Mouse (Mus musculus) MEL (cell line): Measurements from ENCODE around the gene Morn1. TPM values are rescaled to one million over a fixed set of nuclear protein-coding genes. Genes with fewer than 3 reads are reported as not detected.

Source experiments
- DNase-seq: peaks from one replicate; pipeline ENCODE4 v3.0.0; 2011; ENCODE audit warnings: low read depth, low spot score
- H3K27ac ChIP-seq: 2 replicates; pipeline ENCODE4 v1.5.1; 2012; ENCODE audit warnings: low read depth, mild to moderate bottlenecking, control low read depth, low read length, moderate library complexity; ENCODE audit not compliant: control insufficient read depth
- H3K27me3 ChIP-seq, 2 experiments: fragments of 150-350 bp in 1 of 2; sonication (generic) in 1 of 2; 2 replicates each; pipeline ENCODE4 v1.6.1; 2012; ENCODE audit warnings: low read length in 2 of 2, mild to moderate bottlenecking in 2 of 2, improper control_type of control experiment in 1 of 2, moderate library complexity in 1 of 2; ENCODE audit not compliant: insufficient read depth in 2 of 2, control insufficient read depth in 1 of 2
- H3K36me3 ChIP-seq, 2 experiments: 2 replicates each; pipeline ENCODE4 v1.6.1; 2012 to 2014; ENCODE audit warnings: low read length in 2 of 2, improper control_type of control experiment in 1 of 2, inconsistent platforms in 1 of 2, mild to moderate bottlenecking in 1 of 2; ENCODE audit not compliant: insufficient read depth in 2 of 2, control insufficient read depth in 1 of 2
- H3K4me1 ChIP-seq, 2 experiments: fragments of 150-350 bp in 1 of 2; sonication (generic) in 1 of 2; 2 replicates each; pipeline ENCODE4 v1.6.1; 2012; ENCODE audit warnings: low read length in 2 of 2, improper control_type of control experiment in 1 of 2, mild to moderate bottlenecking in 1 of 2; ENCODE audit not compliant: insufficient read depth in 2 of 2, control insufficient read depth in 1 of 2
- H3K4me3 ChIP-seq, 2 experiments: fragments of 150-350 bp in 1 of 2; sonication (generic) in 1 of 2; 2 replicates each; pipeline ENCODE4 v1.5.1; 2012; ENCODE audit warnings: low read depth in 2 of 2, low read length in 2 of 2, mild to moderate bottlenecking in 2 of 2, moderate library complexity in 2 of 2, control low read depth in 1 of 2, improper control_type of control experiment in 1 of 2; ENCODE audit not compliant: control insufficient read depth in 1 of 2, insufficient read depth in 1 of 2
- H3K79me2 ChIP-seq: 2 replicates; pipeline ENCODE4 v1.6.1; 2012; ENCODE audit warnings: mild to moderate bottlenecking, low read length, moderate library complexity; ENCODE audit not compliant: control insufficient read depth, poor library complexity, insufficient read depth
- H3K9ac ChIP-seq: 2 replicates; pipeline ENCODE4 v1.6.1; 2012; ENCODE audit warnings: low read depth, mild to moderate bottlenecking, control low read depth, low read length, moderate library complexity; ENCODE audit not compliant: control insufficient read depth, poor library complexity, severe bottlenecking
- H3K9me3 ChIP-seq: fragments of 150-350 bp; sonication (generic); replicated peaks from 2 replicates; pipeline ENCODE4 v1.6.1; 2012; ENCODE audit warnings: mild to moderate bottlenecking, low read length, improper control_type of control experiment, moderate library complexity; ENCODE audit not compliant: insufficient read depth
- BHLHE40 ChIP-seq: IDR thresholded peaks from 2 replicates; pipeline ENCODE4 v1.6.1; 2012; ENCODE audit warnings: low read depth, mild to moderate bottlenecking, inconsistent platforms, low read length, improper control_type of control experiment, borderline replicate concordance
- CHD1 ChIP-seq: IDR thresholded peaks from 2 replicates; pipeline ENCODE4 v1.6.1; 2012; ENCODE audit warnings: low read depth, mild to moderate bottlenecking, inconsistent platforms, low read length, improper control_type of control experiment
- CHD2 ChIP-seq: IDR thresholded peaks from 2 replicates; pipeline ENCODE4 v1.6.1; 2011; ENCODE audit warnings: low read length, improper control_type of control experiment
- CTCF ChIP-seq, 3 experiments: IDR thresholded peaks in 2 of 3; conservative IDR thresholded peaks in 1 of 3; 2 replicates each; pipeline ENCODE4 v1.5.1; 2011 to 2012; ENCODE audit warnings: low read length in 3 of 3, low read depth in 2 of 3, mild to moderate bottlenecking in 2 of 3, improper control_type of control experiment in 1 of 3, inconsistent platforms in 1 of 3, mixed read lengths in 1 of 3, moderate library complexity in 1 of 3; ENCODE audit not compliant: control insufficient read depth in 1 of 3, insufficient read depth in 1 of 3, poor library complexity in 1 of 3, severe bottlenecking in 1 of 3
- ELF1 ChIP-seq: IDR thresholded peaks from 2 replicates; pipeline ENCODE4 v1.6.1; 2014; ENCODE audit warnings: low read depth, mild to moderate bottlenecking, inconsistent platforms, low read length, improper control_type of control experiment, moderate library complexity
- EP300 ChIP-seq, 2 experiments: IDR thresholded peaks; 2 replicates each; pipeline ENCODE4 v1.6.1; 2011; ENCODE audit warnings: improper control_type of control experiment in 2 of 2, low read length in 2 of 2, low read depth in 1 of 2, mild to moderate bottlenecking in 1 of 2
- GABPA ChIP-seq: IDR thresholded peaks from 2 replicates; pipeline ENCODE4 v1.6.1; 2012; ENCODE audit warnings: low read depth, mild to moderate bottlenecking, inconsistent platforms, low read length, improper control_type of control experiment, moderate library complexity
- GATA1 ChIP-seq: IDR thresholded peaks from 2 replicates; pipeline ENCODE4 v1.6.1; 2011; ENCODE audit warnings: low read depth, low read length, improper control_type of control experiment
- HCFC1 ChIP-seq: IDR thresholded peaks from 2 replicates; pipeline ENCODE4 v1.6.1; 2012; ENCODE audit warnings: low read depth, mild to moderate bottlenecking, inconsistent platforms, low read length, improper control_type of control experiment, moderate library complexity
- KAT2A ChIP-seq: conservative IDR thresholded peaks from 2 replicates; pipeline ENCODE4 v1.6.1; 2012; ENCODE audit warnings: low read depth, low read length, improper control_type of control experiment, inconsistent platforms
- MAZ ChIP-seq: IDR thresholded peaks from 2 replicates; pipeline ENCODE4 v1.6.1; 2012; ENCODE audit warnings: low read depth, mild to moderate bottlenecking, inconsistent platforms, low read length, improper control_type of control experiment
- MEF2A ChIP-seq: IDR thresholded peaks from 2 replicates; pipeline ENCODE4 v1.6.1; 2014; ENCODE audit warnings: low read depth, mild to moderate bottlenecking, inconsistent platforms, low read length, improper control_type of control experiment; ENCODE audit not compliant: poor library complexity, insufficient replicate concordance, severe bottlenecking; ENCODE audit errors: extremely low read depth
- MXI1 ChIP-seq: IDR thresholded peaks from 2 replicates; pipeline ENCODE4 v1.6.1; 2011; ENCODE audit warnings: mild to moderate bottlenecking, low read depth, low read length, improper control_type of control experiment
- MYC ChIP-seq: IDR thresholded peaks from 2 replicates; pipeline ENCODE4 v1.6.1; 2011; ENCODE audit warnings: low read depth, mild to moderate bottlenecking, low read length, improper control_type of control experiment, moderate library complexity
- POLR2AphosphoS2 ChIP-seq: IDR thresholded peaks from 2 replicates; pipeline ENCODE4 v1.6.1; 2011; ENCODE audit warnings: low read length, improper control_type of control experiment
- RAD21 ChIP-seq: IDR thresholded peaks from 2 replicates; pipeline ENCODE4 v1.6.1; 2011; ENCODE audit warnings: mild to moderate bottlenecking, low read depth, low read length, improper control_type of control experiment
- SIN3A ChIP-seq: IDR thresholded peaks from 2 replicates; pipeline ENCODE4 v1.6.1; 2012; ENCODE audit warnings: low read length, improper control_type of control experiment, inconsistent platforms
- TAL1 ChIP-seq: IDR thresholded peaks from 2 replicates; pipeline ENCODE4 v1.6.1; 2012; ENCODE audit warnings: mild to moderate bottlenecking, inconsistent platforms, low read length, moderate library complexity, mixed read lengths
- TBP ChIP-seq: IDR thresholded peaks from 2 replicates; pipeline ENCODE4 v1.8.0; 2011; ENCODE audit warnings: low read depth, low read length, improper control_type of control experiment
- ZNF384 ChIP-seq: IDR thresholded peaks from 2 replicates; pipeline ENCODE4 v1.6.1; 2012; ENCODE audit warnings: low read depth, mild to moderate bottlenecking, inconsistent platforms, low read length, improper control_type of control experiment
- polyA plus RNA-seq, 2 experiments: library from polyadenylated mRNA; stranded (reverse) in 1 of 2; unstranded in 1 of 2; fragments of >175 nt in 1 of 2; fragments of >200 nt in 1 of 2; gene quantifications; 2 replicates each; pipeline versions ENCODE4 v1.2.1 to v1.2.4; 2012; ENCODE audit warnings: low replicate concordance in 2 of 2, low read depth in 1 of 2; ENCODE audit not compliant: insufficient read length in 2 of 2, insufficient read depth in 1 of 2, missing spikeins in 1 of 2
- total RNA-seq: library from RNA; depleted of rRNA; stranded (reverse); fragments of 300-350 nt; gene quantifications from 2 replicates; pipeline ENCODE4 v1.2.3, GENCODE M21; 2012

Gene Morn1
- total and polyA plus RNA-seq, 3 experiments, result 4.1 to 4.4 TPM; not detected in 1

GRCm38 (mm10) chr4:155134686-155135172 is 48.4 kb downstream of the Morn1 start:
- H3K79me2 ChIP-seq, result no peaks in the 10 kb centered on the region
- no peak for DNase-seq
- no peaks in the 10 kb centered on the region for H3K36me3 ChIP-seq
- no peaks in the 10 kb centered on the region for H3K4me1 ChIP-seq
- TF ChIP-seq GATA1, result no peak
- TF ChIP-seq SIN3A, result no peak
- TF ChIP-seq CTCF (IDR thresholded peaks at IDR 0.05 in 2 of 3, conservative IDR thresholded peaks at IDR 0.05 in 1 of 3; ENCODE audit: control insufficient read depth in 1 of 3, insufficient read depth in 1 of 3, low read depth in 2 of 3, low read length in 3 of 3, poor library complexity in 1 of 3, severe bottlenecking in 1 of 3), result no peak
- TF ChIP-seq CHD2, result no peak
- TF ChIP-seq RAD21, result no peak
- no peak for TF ChIP-seq ZNF384
- no peak for TF ChIP-seq HCFC1
- TF ChIP-seq MYC, result no peak
- TF ChIP-seq KAT2A, result no peak
- no peak for TF ChIP-seq TBP
- no peak for TF ChIP-seq POLR2AphosphoS2
- TF ChIP-seq TAL1, result no peak
- TF ChIP-seq CHD1, result no peak
- TF ChIP-seq MEF2A, result no peak
- no peak for TF ChIP-seq GABPA
- no peak for TF ChIP-seq BHLHE40
- no peak overlapping the region for H3K9ac ChIP-seq
- no peaks in the 10 kb centered on the region for H3K9me3 ChIP-seq
- no peak overlapping the region for H3K27ac ChIP-seq
- H3K27me3 ChIP-seq, result no peaks in the 10 kb centered on the region
- no peak overlapping the region for H3K4me3 ChIP-seq

GRCm38 (mm10) chr4:155135909-155136585 is 49.7 kb downstream of the Morn1 start:
- no peaks in the 10 kb centered on the region for H3K9me3 ChIP-seq
- no peaks in the 10 kb centered on the region for H3K27me3 ChIP-seq
- no peaks in the 10 kb centered on the region for H3K79me2 ChIP-seq
- no peaks in the 10 kb centered on the region for H3K4me1 ChIP-seq
- no peak for TF ChIP-seq MEF2A
- no peak for TF ChIP-seq EP300 (IDR thresholded peaks at IDR 0.05; ENCODE audit: low read depth in 1 of 2, low read length in 2 of 2)
- TF ChIP-seq MAZ, result no peak
- no peak for TF ChIP-seq MXI1
- no peak for TF ChIP-seq GATA1
- no peak for TF ChIP-seq TAL1
- no peak for TF ChIP-seq ELF1
- no peak for TF ChIP-seq KAT2A
- no peaks in the 10 kb centered on the region for H3K36me3 ChIP-seq
- no peak overlapping the region for H3K27ac ChIP-seq
- H3K4me3 ChIP-seq, result no peak overlapping the region
- no peak overlapping the region for H3K9ac ChIP-seq
- DNase-seq, result no peak
